Mouse (Mus musculus) gastrocnemius, postnatal 36 days (tissue): ENCODE measurements around the gene Trnau1ap. TPM values are rescaled to one million over a fixed set of nuclear protein-coding genes. Genes with fewer than 3 reads are reported as not detected.
"Not testable (repeated sequence)": the region's sequence is repeated elsewhere in the genome, so short reads cannot be mapped to it uniquely, and the experiment has no call there.

ENCODE experiments used
- DNase-seq, 2 experiments: peaks; one replicate each; pipeline ENCODE4 v3.0.0; 2022
- intact Hi-C: fragments of 180-260 bp; cut with DNase I; formaldehyde crosslinking; loops from one replicate; pipeline ENCODE4 v1.15.1; 2025
- total RNA-seq, 2 experiments: library from RNA; stranded (reverse); gene quantifications; 2 replicates each; pipeline ENCODE4 v1.2.3; 2021

The Trnau1ap gene
- total RNA-seq, 2 experiments from 2014 or later, result 7.2 to 11.0 TPM

- intact Hi-C loops, result no loop called here
- peak; percentile 27 to 36 for DNase-seq
Measured at GRCm38 (mm10) chr4:132302939-132303479, 26.3 kb downstream of the Trnau1ap start, which contains the start of gene Rab42. Rab42 (minus strand) TSS chr4:132303385.

GRCm38 (mm10) chr4:132301965-132302938, 27.1 kb downstream of the Trnau1ap start:
- no peak for DNase-seq
- intact Hi-C loops, result no loop called here

GRCm38 (mm10) chr4:132301486-132301885, 27.9 kb downstream of the Trnau1ap start:
- intact Hi-C loops, result no loop called here
- peak in 1 of 2 experiments; percentile 15 for DNase-seq

- intact Hi-C loops, result loop anchor here (5.0 to 10.0 kb wide), 2 partner anchors 107 to 215 kb away; partner anchors contain the start of gene Sesn2
- no peak for DNase-seq
Measured at GRCm38 (mm10) chr4:132299849-132300248, 29.5 kb downstream of the Trnau1ap start.

- no peak for DNase-seq
- intact Hi-C loops, result loop anchor here (5.0 to 10.0 kb wide), 2 partner anchors 111 to 219 kb away; partner anchors contain the start of gene Sesn2
Measured at GRCm38 (mm10) chr4:132295696-132296390, 33.5 kb downstream of the Trnau1ap start.

GRCm38 (mm10) chr4:132293682-132294240, 35.6 kb downstream of the Trnau1ap start:
- DNase-seq, result no peak
- intact Hi-C loops, result loop anchor here (2.0 to 10.0 kb wide), 2 partner anchors 51 to 221 kb away; partner anchors contain the start of gene Sesn2

GRCm38 (mm10) chr4:132292988-132293387, 36.4 kb downstream of the Trnau1ap start:
- DNase-seq, result peak in 1 of 2 experiments; percentile 44
- intact Hi-C loops, result loop anchor here (2.0 to 10.0 kb wide), 2 partner anchors 52 to 222 kb away; partner anchors contain the start of gene Sesn2

GRCm38 (mm10) chr4:132291624-132292335, 37.6 kb downstream of the Trnau1ap start:
- DNase-seq, result no peak
- intact Hi-C loops, result loop anchor here (2.0 to 10.0 kb wide), 2 partner anchors 53 to 223 kb away; partner anchors contain the start of gene Sesn2

- no peak for DNase-seq
- intact Hi-C loops, result loop anchor here (10.0 kb wide), 1 partner anchor 224 kb away; the partner anchor contains the start of gene Sesn2
Measured at GRCm38 (mm10) chr4:132291056-132291455, 38.3 kb downstream of the Trnau1ap start.

GRCm38 (mm10) chr4:132288840-132289239, 40.5 kb downstream of the Trnau1ap start:
- DNase-seq, intact Hi-C loops: not testable (repeated sequence)

GRCm38 (mm10) chr4:132275949-132276348, 53.4 kb downstream of the Trnau1ap start:
- no peak for DNase-seq
- intact Hi-C loops, result no loop called here

GRCm38 (mm10) chr4:132274156-132274862, 55.0 kb downstream of the Trnau1ap start, which contains the start of gene Taf12:
Taf12 (plus strand) TSS chr4:132274375.
- DNase-seq, result peak; percentile 85 to 87
- intact Hi-C loops, result no loop called here

GRCm38 (mm10) chr4:132273166-132273565, 56.2 kb downstream of the Trnau1ap start:
- intact Hi-C loops, result no loop called here
- no peak for DNase-seq

GRCm38 (mm10) chr4:132269740-132270560, 59.4 kb downstream of the Trnau1ap start:
- intact Hi-C loops, result loop anchor here (1.0 to 5.0 kb wide), 2 partner anchors 38 to 178 kb away; no protein-coding TSS in a partner anchor
- peak; percentile 75 to 78 for DNase-seq

- DNase-seq, result no peak
- intact Hi-C loops, result loop anchor here (5.0 kb wide), 1 partner anchor 177 kb away; no protein-coding TSS in a partner anchor
Measured at GRCm38 (mm10) chr4:132268871-132269739, 60.2 kb downstream of the Trnau1ap start.

- intact Hi-C loops, result loop anchor here (5.0 kb wide), 1 partner anchor 175 kb away; no protein-coding TSS in a partner anchor
- DNase-seq, result no peak
Measured at GRCm38 (mm10) chr4:132266835-132267349, 62.4 kb downstream of the Trnau1ap start.
